Mouse (Mus musculus): ENCODE data around the gene Pdss2.

DNA sequence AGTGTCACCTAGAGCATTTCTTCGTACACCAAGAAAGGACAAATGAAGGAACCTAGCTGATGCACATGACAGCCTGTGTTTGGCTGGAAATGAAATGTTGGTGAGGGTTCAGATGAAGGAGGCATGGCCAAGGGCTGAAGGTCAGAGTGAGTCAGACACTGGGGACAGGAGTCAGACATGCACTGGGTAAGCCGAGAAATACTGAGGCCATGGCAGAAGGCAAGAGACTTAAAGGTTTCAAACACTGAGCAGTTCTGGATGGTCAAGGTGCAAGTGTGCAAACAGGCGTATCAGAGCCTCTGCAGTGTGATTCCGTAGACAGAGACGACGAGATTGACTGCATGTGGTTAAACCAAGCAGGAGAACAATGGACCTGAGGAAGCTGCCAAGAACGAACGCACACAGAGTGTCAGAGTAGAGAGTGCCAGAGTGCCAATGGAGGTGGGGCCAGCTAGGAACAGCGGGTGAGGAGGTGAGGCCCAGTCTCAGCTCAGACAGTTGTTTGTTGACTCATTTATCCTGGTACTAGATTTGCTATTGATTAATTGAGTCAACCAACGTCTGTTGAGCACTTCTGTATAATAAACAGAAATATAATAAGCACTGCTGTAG lies 89.6 kb downstream of the Pdss2 start:
- TF ChIP-seq CTCF (IDR thresholded peaks at IDR 0.05; ENCODE audit: insufficient read depth, low read length) (no peak), POLR2A (IDR thresholded peaks at IDR 0.05; ENCODE audit: borderline replicate concordance, extremely low read depth, low read depth, low read length) (no peak)

All from lung, adult 2 months (tissue).